Mouse (Mus musculus): ENCODE measurements around the gene Gm28305. TPM values are rescaled to one million over a fixed set of nuclear protein-coding genes. Genes with fewer than 3 reads are reported as not detected.

Gm28305 gene
- polyA plus RNA-seq, 1 experiment from 2014 or later = not detected

GRCm38 (mm10) chr9:104034231-104034630, 6.2 kb upstream of the Gm28305 start:
- WGBS = 87% methylated on average over 8 of the region's 8 CpGs
- H3K27me3 ChIP-seq (ENCODE audit: control insufficient read depth, insufficient read depth, low read length) = no peaks in the 10 kb centered on the region
- H3K4me1 ChIP-seq (ENCODE audit: control insufficient read depth, insufficient read depth, low read length) = no peaks in the 10 kb centered on the region
- no peak overlapping the region for H3K4me2 ChIP-seq (replicated peaks; ENCODE audit: low read depth, low read length)
- ATAC-seq (ENCODE audit: low FRiP score, low TSS enrichment) = no peak
- no peak overlapping the region for H3K9ac ChIP-seq (ENCODE audit: low read depth, low read length)
- peaks cover 28% of the 10 kb centered on the region; the same call in 1 of the 2 replicates for H3K36me3 ChIP-seq (ENCODE audit: control insufficient read depth, insufficient read depth, low read length)
- no peak overlapping the region for H3K4me3 ChIP-seq (ENCODE audit: low read length)
- no peaks in the 10 kb centered on the region for H3K9me3 ChIP-seq (ENCODE audit: control insufficient read depth, low read length)
- no peak overlapping the region for H3K27ac ChIP-seq (ENCODE audit: low read depth, low read length)

- Histone ChIP-seq H3K4me1 (ENCODE audit: control insufficient read depth, insufficient read depth, low read length) (no peaks in the 10 kb centered on the region), H3K27me3 (ENCODE audit: control insufficient read depth, insufficient read depth, low read length) (no peaks in the 10 kb centered on the region), H3K36me3 (ENCODE audit: control insufficient read depth, insufficient read depth, low read length) (peaks cover 29% of the 10 kb centered on the region; the same call in 1 of the 2 replicates), H3K4me2 (replicated peaks; ENCODE audit: low read depth, low read length) (no peak overlapping the region), H3K9ac (ENCODE audit: low read depth, low read length) (no peak overlapping the region), H3K27ac (ENCODE audit: low read depth, low read length) (no peak overlapping the region), H3K9me3 (ENCODE audit: control insufficient read depth, low read length) (no peaks in the 10 kb centered on the region), H3K4me3 (ENCODE audit: low read length) (no peak overlapping the region)
- 85% methylated on average over 6 of the region's 6 CpGs for WGBS
- ATAC-seq (ENCODE audit: low FRiP score, low TSS enrichment) = no peak
Measured at GRCm38 (mm10) chr9:104034718-104035117, 5.7 kb upstream of the Gm28305 start.

- H3K4me3 ChIP-seq (ENCODE audit: low read length) = no peak overlapping the region
- WGBS = 53% methylated on average over 24 of the region's 24 CpGs
- no peak overlapping the region for H3K9ac ChIP-seq (ENCODE audit: low read depth, low read length)
- H3K27ac ChIP-seq (ENCODE audit: low read depth, low read length) = no peak overlapping the region
- no peaks in the 10 kb centered on the region for H3K9me3 ChIP-seq (ENCODE audit: control insufficient read depth, low read length)
- ATAC-seq (ENCODE audit: low FRiP score, low TSS enrichment) = no peak
- no peaks in the 10 kb centered on the region for H3K4me1 ChIP-seq (ENCODE audit: control insufficient read depth, insufficient read depth, low read length)
- no peaks in the 10 kb centered on the region for H3K27me3 ChIP-seq (ENCODE audit: control insufficient read depth, insufficient read depth, low read length)
- no peak overlapping the region for H3K4me2 ChIP-seq (replicated peaks; ENCODE audit: low read depth, low read length)
- peaks cover 29% of the 10 kb centered on the region; the same call in 1 of the 2 replicates for H3K36me3 ChIP-seq (ENCODE audit: control insufficient read depth, insufficient read depth, low read length)
Measured at GRCm38 (mm10) chr9:104035261-104036015, 5.0 kb upstream of the Gm28305 start.

- no peak for ATAC-seq (ENCODE audit: low FRiP score, low TSS enrichment)
- no peak overlapping the region for H3K4me2 ChIP-seq (replicated peaks; ENCODE audit: low read depth, low read length)
- 93% methylated on average over 13 of the region's 13 CpGs for WGBS
Measured at GRCm38 (mm10) chr9:104038266-104038665, 2.2 kb upstream of the Gm28305 start.

GRCm38 (mm10) chr9:104039031-104039695, 1.3 kb upstream of the Gm28305 start:
- no peaks in the 10 kb centered on the region for H3K9me3 ChIP-seq (ENCODE audit: control insufficient read depth, low read length)
- ATAC-seq (ENCODE audit: low FRiP score, low TSS enrichment) = no peak
- WGBS = 92% methylated on average over 21 of the region's 21 CpGs
- no peaks in the 10 kb centered on the region for H3K4me1 ChIP-seq (ENCODE audit: control insufficient read depth, insufficient read depth, low read length)
- H3K4me3 ChIP-seq (ENCODE audit: low read length) = no peak overlapping the region
- H3K27me3 ChIP-seq (ENCODE audit: control insufficient read depth, insufficient read depth, low read length) = no peaks in the 10 kb centered on the region
- no peak overlapping the region for H3K9ac ChIP-seq (ENCODE audit: low read depth, low read length)
- no peak overlapping the region for H3K27ac ChIP-seq (ENCODE audit: low read depth, low read length)
- H3K36me3 ChIP-seq (ENCODE audit: control insufficient read depth, insufficient read depth, low read length) = peaks cover 39% of the 10 kb centered on the region; the same call in 1 of the 2 replicates
- H3K4me2 ChIP-seq (replicated peaks; ENCODE audit: low read depth, low read length) = no peak overlapping the region

More at GRCm38 (mm10) chr9:104038266-104038665, 2.2 kb upstream of the Gm28305 start:
- Histone ChIP-seq H3K4me1 (ENCODE audit: control insufficient read depth, insufficient read depth, low read length) (no peaks in the 10 kb centered on the region), H3K27me3 (ENCODE audit: control insufficient read depth, insufficient read depth, low read length) (no peaks in the 10 kb centered on the region), H3K36me3 (ENCODE audit: control insufficient read depth, insufficient read depth, low read length) (peaks cover 39% of the 10 kb centered on the region; the same call in 1 of the 2 replicates), H3K27ac (ENCODE audit: low read depth, low read length) (no peak overlapping the region), H3K9me3 (ENCODE audit: control insufficient read depth, low read length) (no peaks in the 10 kb centered on the region), H3K4me3 (ENCODE audit: low read length) (no peak overlapping the region), H3K9ac (ENCODE audit: low read depth, low read length) (no peak overlapping the region)

GRCm38 (mm10) chr9:104039742-104040141, 720 bp upstream of the Gm28305 start:
- 85% methylated on average over 4 of the region's 4 CpGs for WGBS
- no peaks in the 10 kb centered on the region for H3K4me1 ChIP-seq (ENCODE audit: control insufficient read depth, insufficient read depth, low read length)
- ATAC-seq (ENCODE audit: low FRiP score, low TSS enrichment) = no peak

GRCm38 (mm10) chr9:104043676-104044075, 3.2 kb downstream of the Gm28305 start:
- Histone ChIP-seq H3K36me3 (ENCODE audit: control insufficient read depth, insufficient read depth, low read length) (peaks cover 50% of the 10 kb centered on the region), H3K27me3 (ENCODE audit: control insufficient read depth, insufficient read depth, low read length) (no peaks in the 10 kb centered on the region), H3K9me3 (ENCODE audit: control insufficient read depth, low read length) (no peaks in the 10 kb centered on the region), H3K4me3 (ENCODE audit: low read length) (no peak overlapping the region), H3K27ac (ENCODE audit: low read depth, low read length) (no peak overlapping the region), H3K9ac (ENCODE audit: low read depth, low read length) (no peak overlapping the region), H3K4me2 (replicated peaks; ENCODE audit: low read depth, low read length) (no peak overlapping the region), H3K4me1 (ENCODE audit: control insufficient read depth, insufficient read depth, low read length) (no peaks in the 10 kb centered on the region)
- no peak for ATAC-seq (ENCODE audit: low FRiP score, low TSS enrichment)
- 88% methylated on average over 4 of the region's 4 CpGs for WGBS

More at GRCm38 (mm10) chr9:104039742-104040141, 720 bp upstream of the Gm28305 start:
- no peaks in the 10 kb centered on the region for H3K9me3 ChIP-seq (ENCODE audit: control insufficient read depth, low read length)
- H3K27ac ChIP-seq (ENCODE audit: low read depth, low read length) = no peak overlapping the region
- H3K4me2 ChIP-seq (replicated peaks; ENCODE audit: low read depth, low read length) = no peak overlapping the region
- peaks cover 42% of the 10 kb centered on the region; the same call in 1 of the 2 replicates for H3K36me3 ChIP-seq (ENCODE audit: control insufficient read depth, insufficient read depth, low read length)
- no peak overlapping the region for H3K9ac ChIP-seq (ENCODE audit: low read depth, low read length)
- no peaks in the 10 kb centered on the region for H3K27me3 ChIP-seq (ENCODE audit: control insufficient read depth, insufficient read depth, low read length)
- no peak overlapping the region for H3K4me3 ChIP-seq (ENCODE audit: low read length)

- no peak overlapping the region for H3K27ac ChIP-seq (ENCODE audit: low read depth, low read length)
- ATAC-seq (ENCODE audit: low FRiP score, low TSS enrichment) = no peak
- 96% methylated on average over 6 of the region's 6 CpGs for WGBS
- peaks cover 90% of the 10 kb centered on the region for H3K36me3 ChIP-seq (ENCODE audit: control insufficient read depth, insufficient read depth, low read length)
- no peak overlapping the region for H3K4me2 ChIP-seq (replicated peaks; ENCODE audit: low read depth, low read length)
- H3K9me3 ChIP-seq (ENCODE audit: control insufficient read depth, low read length) = no peaks in the 10 kb centered on the region
- no peaks in the 10 kb centered on the region for H3K4me1 ChIP-seq (ENCODE audit: control insufficient read depth, insufficient read depth, low read length)
- no peaks in the 10 kb centered on the region for H3K27me3 ChIP-seq (ENCODE audit: control insufficient read depth, insufficient read depth, low read length)
- no peak overlapping the region for H3K4me3 ChIP-seq (ENCODE audit: low read length)
- H3K9ac ChIP-seq (ENCODE audit: low read depth, low read length) = no peak overlapping the region
Measured at GRCm38 (mm10) chr9:104051028-104051427, 10.6 kb downstream of the Gm28305 start.
